Mouse (Mus musculus) left cerebral cortex, postnatal 25 days (tissue): ENCODE data around the gene Pifo. TPM values are rescaled to one million over a fixed set of nuclear protein-coding genes. Genes with fewer than 3 reads are reported as not detected.
A peak's percentile ranks its signal among the peaks of the same experiment; 100 is the strongest.
"Not testable (repeated sequence)": the region's sequence is repeated elsewhere in the genome, so short reads cannot be mapped to it uniquely, and the experiment has no call there.

Experiments used
- DNase-seq, 2 experiments: peaks; one replicate each; pipeline ENCODE4 v3.0.0; 2022; ENCODE audit warnings: low spot score in 2 of 2, mixed read lengths in 1 of 2
- intact Hi-C: fragments of 180-260 bp; cut with DNase I; formaldehyde crosslinking; loops from one replicate; pipeline ENCODE4 v1.15.1; 2025
- total RNA-seq, 2 experiments: library from RNA; stranded (reverse); gene quantifications; 2 replicates each; pipeline ENCODE4 v1.2.3; 2021

Pifo gene
- total RNA-seq, result not detected

GRCm38 (mm10) chr3:106014546-106014945 is at the start of gene Pifo:
Pifo (minus strand) TSS chr3:106014646.
- DNase-seq, result no peak
- intact Hi-C loops, result loop anchor here (10.0 kb wide), 1 partner anchor 860 kb away; no protein-coding TSS in a partner anchor

DNA sequence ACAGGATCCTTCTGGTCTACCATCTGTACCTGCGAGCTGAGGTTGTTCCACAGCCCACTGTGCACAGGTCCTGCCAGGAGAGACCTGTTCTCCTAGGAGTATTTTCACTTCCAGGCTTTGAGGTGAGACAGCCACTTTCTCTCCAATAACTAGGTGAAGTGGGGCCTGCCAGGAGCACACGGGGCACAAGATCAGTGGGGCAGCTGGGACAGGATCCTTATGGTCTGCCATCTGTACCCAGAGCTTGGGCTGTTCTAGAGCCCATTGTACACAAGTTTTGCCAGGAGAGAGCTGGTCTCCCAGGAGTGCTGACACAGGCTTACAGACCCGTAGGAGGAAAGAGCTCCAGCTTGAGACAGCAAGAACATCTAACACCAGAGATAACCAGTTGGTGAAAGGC is 43.5 kb upstream of the Pifo start:
- DNase-seq, result no peak
- intact Hi-C loops, result no loop called here

DNA sequence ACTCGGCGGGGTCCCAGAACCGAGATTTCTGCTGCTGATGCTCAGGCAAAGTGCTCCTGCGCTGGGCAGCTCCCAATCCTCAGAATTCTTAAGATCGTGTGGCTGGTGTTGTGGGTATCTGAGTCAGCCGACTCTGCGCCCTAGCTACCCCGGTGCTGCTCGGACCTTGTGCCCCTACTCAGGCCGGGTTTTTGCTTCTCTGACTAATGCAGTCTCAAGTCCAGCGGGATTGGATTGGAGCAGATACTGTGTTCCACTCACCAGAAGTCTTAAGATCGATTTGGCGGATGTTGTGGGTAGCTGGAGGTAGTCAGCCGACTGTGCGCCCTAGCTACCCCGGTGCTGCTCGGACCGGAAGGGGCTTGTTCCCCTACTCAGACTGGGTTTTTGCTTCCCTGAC is 37.5 kb upstream of the Pifo start:
- DNase-seq, result no peak
- intact Hi-C loops, result no loop called here

GRCm38 (mm10) chr3:106040306-106040705 is 25.9 kb upstream of the Pifo start:
- intact Hi-C loops, result no loop called here
- DNase-seq, result no peak

GRCm38 (mm10) chr3:106032781-106033180 is 18.3 kb upstream of the Pifo start, which contains the start of gene Chil5:
Chil5 (minus strand) TSS chr3:106032814.
- no peak for DNase-seq
- intact Hi-C loops, result no loop called here

DNA sequence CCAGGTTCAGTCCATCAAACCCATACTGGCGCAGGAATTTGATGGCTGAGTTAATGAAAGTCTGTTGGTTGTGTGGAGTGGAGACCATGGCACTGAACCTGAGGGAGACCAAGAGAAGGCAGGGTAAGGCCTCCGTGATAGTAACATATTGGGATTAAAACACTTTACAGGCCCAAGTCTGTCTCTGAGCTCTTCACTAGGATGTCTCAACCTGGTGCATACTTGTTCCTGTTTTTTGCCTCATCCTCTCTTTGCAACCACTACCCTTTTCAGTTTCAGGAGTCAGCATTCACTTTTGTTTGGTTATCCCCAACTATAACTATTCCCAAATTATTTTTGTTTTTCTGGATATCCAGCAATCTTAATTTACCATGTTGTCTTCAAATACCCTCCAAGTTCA is 9.7 kb upstream of the Pifo start:
- intact Hi-C loops, result no loop called here

DNA sequence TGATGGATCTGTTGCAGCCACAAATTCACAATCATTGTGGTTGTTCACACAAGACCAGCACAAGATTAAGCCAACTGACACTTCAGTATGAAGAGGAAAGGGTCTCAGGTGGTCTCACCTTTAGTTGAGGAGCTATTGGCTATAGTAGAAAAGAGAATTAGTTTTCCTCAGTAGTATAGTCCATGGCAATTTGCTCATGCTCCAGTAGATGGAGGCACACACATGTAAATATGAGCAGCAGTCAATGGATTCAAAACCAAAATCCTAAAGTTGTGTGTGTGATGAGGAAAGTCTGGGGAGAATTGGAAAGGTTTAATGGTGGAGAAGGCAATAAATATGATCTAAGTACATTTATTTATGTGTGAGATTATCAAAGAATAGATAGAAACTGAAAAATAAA is 7.4 kb upstream of the Pifo start:
- DNase-seq, result peak; percentile 6 to 20
- intact Hi-C loops, result loop anchor here (2.0 kb wide), 1 partner anchor 427 kb away; no protein-coding TSS in a partner anchor

More for the DNA sequence above, 9.7 kb upstream of the Pifo start:
- no peak for DNase-seq

DNA sequence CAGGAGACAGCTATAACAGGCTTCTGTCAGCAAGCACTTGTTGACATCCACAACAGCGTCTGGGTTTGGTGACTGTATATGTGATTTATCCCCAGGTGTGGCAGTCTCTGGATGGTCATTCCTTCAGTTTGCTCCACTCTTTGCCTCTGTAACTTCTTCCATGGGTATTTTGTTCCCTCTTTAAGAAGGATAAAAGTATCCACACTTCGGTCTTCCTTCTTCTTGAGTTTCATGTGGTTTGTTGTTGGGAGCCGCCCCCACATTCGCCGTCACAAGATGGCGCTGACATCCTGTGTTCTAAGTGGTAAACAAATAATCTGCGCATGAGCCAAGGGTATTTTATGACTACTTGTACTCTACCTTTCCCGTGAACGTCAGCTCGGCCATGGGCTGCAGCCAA is 11.1 kb downstream of the Pifo start:
- intact Hi-C loops, result not testable (repeated sequence)

GRCm38 (mm10) chr3:106001416-106002370 is 12.8 kb downstream of the Pifo start:
- DNase-seq, result peak; percentile 39 to 44
- intact Hi-C loops, result no loop called here

More for the DNA sequence above, 11.1 kb downstream of the Pifo start:
- DNase-seq, result not testable (repeated sequence)

- DNase-seq, result no peak
- intact Hi-C loops, result no loop called here
These were observed 13.6 kb downstream of the Pifo start for GRCm38 (mm10) chr3:106000707-106001375.

DNA sequence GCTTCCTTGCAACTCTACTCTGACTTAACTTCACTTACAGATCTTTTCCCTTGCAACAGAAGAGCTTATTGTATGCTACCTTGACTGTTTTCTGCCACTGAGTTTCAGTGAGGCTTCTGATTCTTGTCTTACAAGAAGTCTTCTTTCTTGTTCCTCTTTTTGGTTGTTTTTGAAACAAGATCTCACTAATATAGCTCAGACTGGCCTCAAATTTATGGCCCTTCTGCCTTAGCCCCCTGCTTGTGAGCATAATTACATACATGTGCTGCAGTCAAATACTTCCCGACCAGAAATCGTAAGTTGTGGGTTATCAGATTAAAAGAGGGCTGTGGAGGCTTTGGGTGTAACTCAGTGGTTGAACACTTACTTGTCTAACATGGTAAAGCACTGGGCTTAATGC is 19.7 kb downstream of the Pifo start:
- no peak for DNase-seq
- intact Hi-C loops, result loop anchor here (10.0 kb wide), 1 partner anchor 890 kb away; no protein-coding TSS in a partner anchor

DNA sequence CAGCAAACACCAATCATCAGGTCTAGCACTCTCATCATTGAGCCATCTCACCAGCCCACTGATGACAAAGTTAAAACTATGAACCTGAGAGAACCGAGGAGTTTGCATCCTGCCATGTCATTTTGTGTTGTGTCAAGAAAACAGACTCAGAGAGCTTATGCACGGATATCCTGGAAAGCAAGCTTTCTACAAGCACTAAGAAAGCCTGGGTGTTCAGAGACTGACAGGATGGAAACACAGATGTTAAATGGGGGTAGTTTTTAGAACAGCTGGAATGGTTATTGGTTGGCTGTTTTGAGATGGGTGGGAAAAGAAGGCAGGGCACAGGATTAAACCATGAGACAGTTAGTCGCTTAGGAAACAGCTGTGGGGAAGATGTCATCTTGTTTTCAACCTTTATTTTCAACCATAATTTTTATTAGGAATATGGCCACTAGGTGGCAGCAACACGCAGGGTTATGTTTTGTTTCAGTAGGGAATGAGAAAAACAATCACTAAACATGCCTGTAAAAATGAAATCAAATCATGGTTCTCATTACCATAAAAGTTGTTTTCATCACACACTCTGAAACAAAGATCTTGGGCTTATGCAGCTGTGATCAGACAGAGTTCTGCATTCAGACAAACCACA is 22.7 kb downstream of the Pifo start:
- intact Hi-C loops, result loop anchor here (1.0 to 10.0 kb wide), 2 partner anchors 457 to 893 kb away; no protein-coding TSS in a partner anchor
- peak; percentile 48 to 54 for DNase-seq

DNA sequence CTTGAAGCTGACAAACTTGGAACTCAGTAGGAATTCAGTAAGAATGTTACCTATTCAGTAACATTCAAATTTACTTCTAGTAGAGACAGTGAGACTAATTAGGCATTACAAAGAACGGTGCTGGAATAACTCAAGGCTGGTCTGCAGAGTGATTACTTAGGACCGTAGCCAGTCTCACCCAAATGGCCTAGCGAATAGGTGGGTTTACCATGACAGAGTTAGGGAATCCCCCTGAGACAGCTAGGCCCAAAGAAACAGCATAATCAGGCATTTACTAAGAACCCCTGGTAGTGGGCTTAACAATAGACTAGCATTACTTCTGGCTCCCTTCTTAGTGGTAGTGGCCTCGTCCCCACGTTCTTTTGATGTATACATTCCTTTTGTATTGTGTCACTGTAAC is 24.8 kb downstream of the Pifo start:
- intact Hi-C loops, result loop anchor here (10.0 kb wide), 1 partner anchor 895 kb away; no protein-coding TSS in a partner anchor
- DNase-seq, result not testable (repeated sequence)

DNA sequence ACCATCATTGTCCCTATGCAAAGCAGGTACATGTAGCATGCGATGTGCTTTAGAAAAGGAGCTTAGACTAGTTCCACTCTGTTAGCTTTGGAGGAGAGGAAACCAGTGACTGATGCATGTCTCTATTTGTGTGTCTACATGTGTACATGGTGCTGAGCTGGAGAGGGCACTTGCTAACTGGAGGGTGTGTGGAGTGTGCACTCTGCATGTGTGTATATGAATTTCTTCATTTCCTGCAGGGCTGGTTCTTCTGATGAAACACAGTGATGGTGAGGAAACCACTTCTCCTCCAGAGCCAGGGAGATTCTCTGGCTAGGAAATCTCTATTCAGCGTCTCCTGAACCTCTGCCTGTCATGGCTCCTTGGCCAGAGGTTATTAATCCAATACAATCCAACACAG is 40.3 kb downstream of the Pifo start:
- DNase-seq, result no peak
- intact Hi-C loops, result no loop called here

- intact Hi-C loops, result no loop called here
- DNase-seq, result no peak
These were observed 41.0 kb downstream of the Pifo start, which contains the start of gene Ovgp1 for GRCm38 (mm10) chr3:105973411-105973810. Ovgp1 (plus strand) TSS chr3:105973711.

GRCm38 (mm10) chr3:105971831-105972446 is 42.5 kb downstream of the Pifo start:
- DNase-seq, result no peak
- intact Hi-C loops, result no loop called here

GRCm38 (mm10) chr3:105960700-105961099 is 53.7 kb downstream of the Pifo start:
- intact Hi-C loops, result no loop called here
- no peak for DNase-seq

DNA sequence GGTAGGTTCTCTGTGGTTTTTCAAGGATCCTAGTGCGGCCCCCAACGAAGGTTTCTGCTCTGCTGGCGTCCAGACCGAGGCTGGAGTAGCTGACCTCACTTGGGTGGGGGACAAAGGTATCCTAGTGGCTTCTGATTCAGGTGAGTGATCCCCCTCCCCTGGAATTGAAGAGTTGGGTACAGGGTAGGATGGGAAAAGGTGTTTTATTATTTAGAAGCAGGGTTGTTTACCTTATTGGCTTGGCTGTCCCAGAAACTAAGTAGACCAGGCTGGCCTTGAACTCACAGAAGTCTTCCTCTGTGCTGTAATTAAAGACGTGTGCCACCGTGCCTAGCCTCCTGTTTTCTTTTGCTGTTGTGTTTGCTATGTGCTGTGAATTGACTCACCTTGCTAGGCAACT is 54.4 kb downstream of the Pifo start, which contains the start of gene Atp5f1:
TSS of gene Atp5f1 (minus strand) at position 101 of the 400 bp plus-strand sequence.
- no peak for DNase-seq
- intact Hi-C loops, result loop anchor here (2.0 to 5.0 kb wide), 2 partner anchors 158 to 273 kb away; partner anchors contain the start of genes Ddx20 and Rap1a

DNA sequence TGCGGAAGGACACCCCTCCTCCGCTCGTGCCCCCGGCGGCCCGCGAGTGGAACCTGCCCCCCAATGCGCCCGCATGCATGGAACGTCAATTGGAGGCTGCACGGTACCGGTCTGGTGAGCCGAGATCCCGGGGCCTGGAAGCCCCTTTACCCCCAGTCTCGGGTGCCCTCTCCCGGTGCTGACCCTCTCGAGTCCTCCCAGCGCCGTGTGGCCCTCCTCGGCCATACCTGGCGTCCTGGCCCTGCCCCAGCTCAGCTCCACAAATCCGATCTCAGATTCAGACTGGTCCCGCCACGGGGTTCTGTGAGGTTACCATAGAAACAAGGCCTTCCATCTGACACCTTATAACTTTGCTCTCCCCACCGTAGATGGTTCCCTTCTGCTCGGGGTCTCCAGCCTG is 54.9 kb downstream of the Pifo start:
- intact Hi-C loops, result loop anchor here (2.0 to 5.0 kb wide), 2 partner anchors 157 to 273 kb away; partner anchors contain the start of genes Ddx20 and Rap1a
- peak in 1 of 2 experiments; percentile 25 for DNase-seq
